Mouse (Mus musculus) adrenal gland, adult 8-10 months (tissue): ENCODE measurements around the gene Olfr221. TPM values are rescaled to one million over a fixed set of nuclear protein-coding genes. Genes with fewer than 3 reads are reported as not detected.

Experiments
- DNase-seq: peaks from one replicate; pipeline ENCODE4 v3.0.0; 2022
- total RNA-seq, 4 experiments: library from RNA; stranded (reverse); gene quantifications; 2 replicates each; pipeline ENCODE4 v1.2.4; 2022

The Olfr221 gene
- total RNA-seq, 4 experiments from 2014 or later: not detected

GRCm38 (mm10) chr14:52003981-52004495 lies 38.2 kb downstream of the Olfr221 start:
- no peak for DNase-seq

- no peak for DNase-seq
Observed at GRCm38 (mm10) chr14:51997483-51997882, 44.8 kb downstream of the Olfr221 start.

- DNase-seq: no peak
Observed at GRCm38 (mm10) chr14:51996866-51997265, 45.4 kb downstream of the Olfr221 start.

GRCm38 (mm10) chr14:51996231-51996841 lies 45.9 kb downstream of the Olfr221 start:
- no peak for DNase-seq

- no peak for DNase-seq
Observed at GRCm38 (mm10) chr14:51995219-51995871, 46.9 kb downstream of the Olfr221 start.

GRCm38 (mm10) chr14:51994453-51994852 lies 47.8 kb downstream of the Olfr221 start:
- DNase-seq: no peak

- DNase-seq: no peak
Observed at GRCm38 (mm10) chr14:51989461-51989970, 52.7 kb downstream of the Olfr221 start.

- no peak for DNase-seq
Observed at GRCm38 (mm10) chr14:51988731-51989130, 53.5 kb downstream of the Olfr221 start.

- DNase-seq: no peak
Observed at GRCm38 (mm10) chr14:51987177-51987576, 55.1 kb downstream of the Olfr221 start.

GRCm38 (mm10) chr14:51986153-51986505 lies 56.1 kb downstream of the Olfr221 start:
- no peak for DNase-seq

- peak; percentile 74 for DNase-seq
Observed at GRCm38 (mm10) chr14:51985301-51986152, 56.7 kb downstream of the Olfr221 start.

GRCm38 (mm10) chr14:51984247-51985231 lies 57.7 kb downstream of the Olfr221 start, which contains the start of gene Arhgef40:
Gene Arhgef40 (plus strand): TSS chr14:51984719.
- no peak for DNase-seq

Other genes with a start within 250 kb of the Olfr221 start
- gene AY358078, start 242.4 kb downstream of the Olfr221 start, total RNA-seq: not detected
- not detected for gene Ear6, start 188.8 kb downstream of the Olfr221 start, total RNA-seq
- gene Mettl17, start 157.6 kb downstream of the Olfr221 start, total RNA-seq: 10 to 100 TPM; 31.5 to 50.1 (median 45.6) TPM
- gene Slc39a2, start 149.6 kb downstream of the Olfr221 start, total RNA-seq: 1 to 10 TPM in 1 of 4 experiments, under 1 TPM in 3; 0.20 to 1.2 (median 0.66) TPM
- gene Ndrg2, start 128.3 kb downstream of the Olfr221 start, total RNA-seq: 100 to 1,000 TPM; 209 to 364 (median 285) TPM
- not detected for gene Tppp2, start 124.0 kb downstream of the Olfr221 start, total RNA-seq
- not detected for gene Rnase13, start 119.7 kb downstream of the Olfr221 start, total RNA-seq
- gene Arhgef40, start 57.7 kb downstream of the Olfr221 start, total RNA-seq: 10 to 100 TPM; 40.7 to 74.9 (median 57.2) TPM
- 1 to 10 TPM; 1.1 to 2.2 (median 1.6) TPM for gene Tmem253, start 26.8 kb downstream of the Olfr221 start, total RNA-seq
- gene Zfp219, start 21.7 kb downstream of the Olfr221 start, total RNA-seq: 10 to 100 TPM; 52.7 to 86.6 (median 71.6) TPM
- gene Hnrnpc, start 61.6 kb upstream of the Olfr221 start, total RNA-seq: 100 to 1,000 TPM; 181 to 335 (median 196) TPM
- gene Rpgrip1, start 68.2 kb upstream of the Olfr221 start, total RNA-seq: 1 to 10 TPM in 2 of 4 experiments, under 1 TPM in 2; 0.44 to 2.3 (median 1.4) TPM
- gene Supt16, start 155.0 kb upstream of the Olfr221 start, total RNA-seq: 10 to 100 TPM; 56.0 to 73.9 (median 61.4) TPM
- gene Chd8, start 215.3 kb upstream of the Olfr221 start, total RNA-seq: 100 to 1,000 TPM in 2 of 4 experiments, 10 to 100 TPM in 2; 82.2 to 142 (median 108) TPM
- 10 to 100 TPM; 54.4 to 80.8 (median 70.4) TPM for gene Tox4, start 236.7 kb upstream of the Olfr221 start, total RNA-seq
- gene Rab2b, start 237.1 kb upstream of the Olfr221 start, total RNA-seq: 10 to 100 TPM; 43.1 to 54.0 (median 48.4) TPM